Mouse (Mus musculus) hindbrain, embryonic 14.5 days (tissue): Measurements from ENCODE around the gene Slc25a29. TPM values are rescaled to one million over a fixed set of nuclear protein-coding genes. Genes with fewer than 3 reads are reported as not detected.
A peak's percentile ranks its signal among the peaks of the same experiment; 100 is the strongest.

Experiments used
- ATAC-seq: fragments of 200-750 bp; cut with Nextera tagmentation; 2 replicates; pipeline ENCODE4 v1.8.0; 2017; ENCODE audit warnings: moderate number of reproducible peaks, mild to moderate bottlenecking, moderate TSS enrichment, moderate library complexity; ENCODE audit not compliant: low FRiP score
- DNase-seq: peaks from one replicate; pipeline ENCODE4 v3.0.0-alpha.2; 2015; ENCODE audit warnings: low spot score
- H3K27ac ChIP-seq: fragments of 300-500 bp; sonication (generic); 2 replicates; pipeline ENCODE4 v1.5.1; 2014; ENCODE audit warnings: mild to moderate bottlenecking, moderate library complexity
- H3K27me3 ChIP-seq: fragments of 300-500 bp; sonication (generic); 2 replicates; pipeline ENCODE4 v1.6.1; 2014; ENCODE audit warnings: mild to moderate bottlenecking, low read length, mixed read lengths; ENCODE audit not compliant: control insufficient read depth, insufficient read depth
- H3K36me3 ChIP-seq: fragments of 300-500 bp; sonication (generic); replicated peaks from 2 replicates; pipeline ENCODE4 v1.6.1; 2014; ENCODE audit not compliant: control insufficient read depth, insufficient read depth
- H3K4me1 ChIP-seq: fragments of 300-500 bp; sonication (generic); replicated peaks from 2 replicates; pipeline ENCODE4 v1.6.1; 2014; ENCODE audit warnings: antibody characterized with exemption, low read length, mixed read lengths; ENCODE audit not compliant: control insufficient read depth, insufficient read depth
- H3K4me2 ChIP-seq: fragments of 300-500 bp; sonication (generic); replicated peaks from 2 replicates; pipeline ENCODE4 v1.6.1; 2014; ENCODE audit warnings: mild to moderate bottlenecking, moderate library complexity
- H3K4me3 ChIP-seq: fragments of 300-500 bp; sonication (generic); replicated peaks from 2 replicates; pipeline ENCODE4 v1.5.1; 2014; ENCODE audit warnings: mild to moderate bottlenecking, low read length
- H3K9ac ChIP-seq: fragments of 300-500 bp; sonication (generic); 2 replicates; pipeline ENCODE4 v1.6.1; 2014
- H3K9me3 ChIP-seq: fragments of 300-500 bp; sonication (generic); 2 replicates; pipeline ENCODE4 v1.6.1; 2016; ENCODE audit warnings: low read length; ENCODE audit not compliant: control insufficient read depth
- WGBS: fragments of 180-500 bp; shearing (Covaris S2); extraction: QIAGEN DNeasy Blood & Tissue Kit; methylation state at CpG from one replicate; pipeline ENCODE4 v1.1.7; 2014; 5-methylcytosine and 5-hydroxymethylcytosine counted together
- polyA plus RNA-seq: library from polyadenylated mRNA; unstranded; fragments of >200 nt; fragmentation: Nextera tagmentation; extraction: Ambion mirVana; gene quantifications from 2 replicates; pipeline ENCODE4 v1.2.1, GENCODE M21; 2014

Slc25a29 gene
- polyA plus RNA-seq, 1 experiment from 2014 or later = 19.7 TPM

DNA sequence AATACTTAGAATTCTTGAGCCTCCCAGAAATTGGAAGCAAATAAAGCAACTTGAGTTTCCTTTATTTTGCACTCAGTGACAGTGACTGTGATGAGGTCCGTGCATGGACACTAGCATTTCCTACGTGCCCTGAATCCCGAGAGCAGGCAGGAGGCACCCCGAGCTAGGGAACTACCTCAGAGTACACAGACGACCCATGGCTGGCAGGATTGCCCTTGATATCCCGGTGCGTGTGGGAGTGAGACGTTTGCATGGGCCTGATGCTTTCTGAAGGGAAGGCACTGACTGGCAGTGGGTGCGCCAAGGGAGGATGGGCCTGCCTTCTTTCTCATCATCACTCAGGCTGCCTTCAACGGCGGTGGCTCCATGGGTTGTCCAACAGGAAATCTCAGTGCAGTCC lies 19.1 kb downstream of the Slc25a29 start:
- DNase-seq (no peak), ATAC-seq (no peak)
- Histone ChIP-seq H3K9ac (no peak overlapping the region), H3K27me3 (no peaks in the 10 kb centered on the region), H3K4me3 (no peak overlapping the region), H3K4me2 (no peak overlapping the region), H3K9me3 (no peaks in the 10 kb centered on the region), H3K4me1 (no peaks in the 10 kb centered on the region), H3K27ac (no peak overlapping the region), H3K36me3 (peaks cover 27% of the 10 kb centered on the region)
- 81% methylated on average over 11 of the region's 11 CpGs for WGBS

DNA sequence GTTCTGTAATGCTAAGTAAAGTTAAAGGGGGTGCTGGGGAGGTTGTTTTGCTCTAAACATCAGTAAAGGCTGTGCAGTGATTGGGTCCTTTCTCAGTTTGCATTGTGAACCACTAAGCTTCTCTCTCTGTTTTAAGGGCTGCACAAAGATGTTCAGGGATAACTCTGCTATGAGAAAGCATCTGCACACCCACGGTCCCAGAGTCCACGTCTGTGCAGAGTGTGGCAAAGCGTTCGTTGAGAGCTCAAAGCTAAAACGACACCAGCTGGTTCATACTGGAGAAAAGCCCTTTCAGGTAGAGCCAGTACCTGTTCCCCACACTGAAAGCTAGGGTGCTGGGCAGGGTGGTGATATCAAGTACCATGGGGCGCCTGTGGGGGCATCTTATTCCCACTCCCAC lies 21.2 kb downstream of the Slc25a29 start:
- H3K9ac ChIP-seq = no peak overlapping the region
- H3K27ac ChIP-seq = no peak overlapping the region
- no peaks in the 10 kb centered on the region for H3K9me3 ChIP-seq
- H3K27me3 ChIP-seq = no peaks in the 10 kb centered on the region
- H3K4me2 ChIP-seq = no peak overlapping the region
- peaks cover 27% of the 10 kb centered on the region for H3K36me3 ChIP-seq
- no peaks in the 10 kb centered on the region for H3K4me1 ChIP-seq
- no peak for DNase-seq
- H3K4me3 ChIP-seq = no peak overlapping the region
- WGBS = 93% methylated on average over 6 of the region's 6 CpGs
- ATAC-seq = no peak

DNA sequence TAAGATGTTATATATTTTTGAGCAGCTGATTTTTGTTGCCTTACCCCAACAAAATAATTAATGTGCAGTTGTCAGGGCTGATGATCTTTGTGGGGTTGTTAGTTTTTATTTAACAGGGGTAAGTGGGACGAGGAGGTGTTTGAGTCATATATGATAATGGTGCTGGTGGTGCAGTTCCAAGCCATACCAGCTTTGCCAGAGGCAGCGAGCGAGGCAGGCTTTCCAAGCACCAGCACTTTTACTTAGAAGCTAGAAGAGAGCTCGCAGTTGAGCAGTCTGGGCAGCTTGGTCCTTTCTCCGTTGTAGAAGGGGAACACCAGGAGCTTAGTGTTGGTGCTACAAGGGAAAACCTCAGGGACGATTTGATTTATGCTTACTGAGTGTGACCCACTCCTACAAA lies 23.2 kb downstream of the Slc25a29 start:
- no peak overlapping the region for H3K27ac ChIP-seq
- H3K9ac ChIP-seq = no peak overlapping the region

DNA sequence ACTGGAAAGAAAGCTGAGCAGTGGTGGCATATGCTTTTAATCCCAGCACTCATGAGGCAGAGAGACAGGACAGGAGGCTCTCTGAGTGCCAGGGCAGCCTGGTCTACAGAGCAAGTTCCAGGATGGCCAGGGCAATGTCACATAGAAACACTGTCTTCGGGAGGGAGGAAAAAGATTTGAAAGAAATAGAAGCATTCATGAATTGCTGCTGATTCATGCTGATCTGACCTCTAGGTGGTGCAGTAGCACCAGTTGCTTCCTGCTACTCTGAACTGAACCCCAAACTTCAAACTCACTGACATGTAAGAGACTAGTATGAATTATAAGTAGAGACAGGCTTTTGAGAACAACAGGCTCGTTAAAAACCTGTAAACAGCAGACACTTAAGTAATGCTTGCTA lies 24.6 kb downstream of the Slc25a29 start:
- ATAC-seq (no peak), DNase-seq (no peak)
- Histone ChIP-seq H3K9ac (no peak overlapping the region), H3K9me3 (no peaks in the 10 kb centered on the region), H3K36me3 (peaks cover 26% of the 10 kb centered on the region), H3K4me3 (no peak overlapping the region), H3K4me2 (no peak overlapping the region), H3K27me3 (no peaks in the 10 kb centered on the region), H3K27ac (no peak overlapping the region), H3K4me1 (no peaks in the 10 kb centered on the region)
- 64% methylated on average over 2 of the region's 2 CpGs for WGBS

More for the DNA sequence above, 23.2 kb downstream of the Slc25a29 start:
- WGBS = 90% methylated on average over 6 of the region's 6 CpGs
- Histone ChIP-seq H3K27me3 (no peaks in the 10 kb centered on the region), H3K4me1 (no peaks in the 10 kb centered on the region), H3K36me3 (peaks cover 25% of the 10 kb centered on the region), H3K4me2 (no peak overlapping the region), H3K9me3 (no peaks in the 10 kb centered on the region), H3K4me3 (no peak overlapping the region)
- DNase-seq (no peak), ATAC-seq (no peak)

DNA sequence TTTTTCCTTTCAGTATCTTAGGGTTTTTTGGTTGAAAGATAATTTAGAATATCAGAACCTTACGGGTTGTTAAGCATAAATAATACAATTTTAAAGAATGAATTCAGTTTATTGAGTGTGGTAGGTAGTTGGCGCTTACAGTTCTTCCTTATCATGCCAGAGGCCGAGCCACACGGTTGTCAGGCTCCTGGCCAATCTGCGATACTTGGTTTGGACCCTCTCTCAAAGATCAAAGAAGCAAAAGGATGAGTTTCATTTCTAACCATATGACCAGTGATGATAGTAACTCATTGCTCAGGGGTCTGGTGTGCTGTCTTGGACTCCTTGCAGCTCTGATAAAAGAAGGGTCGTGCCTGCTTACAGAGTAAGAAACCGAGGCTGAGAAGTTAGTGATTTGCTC lies 25.4 kb downstream of the Slc25a29 start:
- no peaks in the 10 kb centered on the region for H3K27me3 ChIP-seq
- H3K9ac ChIP-seq = no peak overlapping the region
- H3K4me1 ChIP-seq = no peaks in the 10 kb centered on the region
- no peak overlapping the region for H3K27ac ChIP-seq
- no peak overlapping the region for H3K4me3 ChIP-seq
- no peak for ATAC-seq
- no peaks in the 10 kb centered on the region for H3K9me3 ChIP-seq
- H3K36me3 ChIP-seq = peaks cover 24% of the 10 kb centered on the region
- no peak for DNase-seq
- no peak overlapping the region for H3K4me2 ChIP-seq
- WGBS = 93% methylated on average over 7 of the region's 7 CpGs

DNA sequence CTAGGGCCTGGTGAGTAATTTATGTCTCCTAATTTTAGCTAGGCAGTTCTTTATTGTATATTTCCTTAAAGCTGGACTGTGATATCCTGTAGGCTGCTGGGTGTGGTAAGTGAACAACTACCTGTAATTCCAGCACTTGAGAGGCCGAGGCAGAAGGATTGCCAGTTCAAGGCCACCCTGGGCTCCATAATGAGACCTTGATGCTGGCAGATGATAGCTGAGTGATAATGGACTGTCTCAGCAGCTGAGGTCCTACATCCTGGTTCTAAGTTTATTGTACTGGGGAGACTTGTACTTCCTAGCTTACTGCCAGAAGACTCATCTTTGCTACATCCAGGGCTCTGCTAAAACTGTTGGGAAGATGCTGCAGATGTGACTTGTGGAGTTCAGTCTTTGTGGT lies 25.9 kb downstream of the Slc25a29 start:
- DNase-seq (no peak), ATAC-seq (no peak)
- Histone ChIP-seq H3K9me3 (no peaks in the 10 kb centered on the region), H3K4me3 (no peak overlapping the region), H3K27me3 (no peaks in the 10 kb centered on the region), H3K36me3 (peaks cover 19% of the 10 kb centered on the region; the same call in 1 of the 2 replicates), H3K4me1 (no peaks in the 10 kb centered on the region), H3K4me2 (no peak overlapping the region), H3K9ac (no peak overlapping the region), H3K27ac (no peak overlapping the region)
- 78% methylated on average over 1 of the region's 1 CpGs for WGBS

DNA sequence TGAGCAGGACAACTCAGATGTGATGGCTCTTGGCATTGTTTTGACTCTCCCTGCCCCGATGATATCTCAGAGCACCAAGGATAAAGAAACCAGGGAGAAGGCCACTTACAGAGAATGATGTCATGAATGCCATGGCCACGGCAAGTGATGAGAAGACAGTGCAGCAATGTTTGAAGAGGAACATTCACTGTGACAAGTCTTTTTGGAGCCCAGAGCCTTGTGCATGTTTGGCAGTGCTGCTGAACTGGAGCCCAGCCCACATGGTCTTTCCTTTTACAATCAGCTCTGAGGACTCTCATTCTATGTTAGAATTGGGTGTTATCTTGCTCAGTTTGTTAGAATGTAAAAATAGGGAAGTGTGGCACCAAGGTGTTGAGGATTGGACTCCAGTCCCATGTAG lies 27.2 kb downstream of the Slc25a29 start:
- Histone ChIP-seq H3K9me3 (no peaks in the 10 kb centered on the region), H3K4me2 (no peak overlapping the region), H3K4me3 (no peak overlapping the region), H3K9ac (no peak overlapping the region), H3K36me3 (0 out of 2 replicates have a peak, but pooled peaks cover 14% of the 10 kb centered on the region), H3K27me3 (no peaks in the 10 kb centered on the region), H3K27ac (no peak overlapping the region), H3K4me1 (no peaks in the 10 kb centered on the region)
- ATAC-seq (no peak), DNase-seq (no peak)
- WGBS = 84% methylated on average over 2 of the region's 2 CpGs

DNA sequence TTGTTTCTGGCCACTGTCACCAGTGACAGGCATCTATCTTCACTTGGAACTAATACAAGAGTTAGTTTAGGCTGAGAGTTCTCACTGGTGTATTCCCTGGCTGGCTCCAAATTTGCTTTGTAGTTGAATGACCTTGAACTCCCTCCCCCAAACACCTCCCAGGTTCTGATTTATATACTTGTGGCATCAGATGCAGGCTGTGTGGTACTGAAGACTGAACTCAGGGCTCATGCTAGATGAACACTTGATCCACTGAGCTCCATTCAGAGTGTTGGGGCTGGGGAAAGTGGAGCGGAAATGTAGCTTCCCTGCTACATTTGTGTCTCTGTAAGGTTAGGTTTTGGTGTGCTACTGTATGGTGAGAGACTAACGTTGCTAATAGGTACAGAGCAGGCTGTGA lies 31.3 kb downstream of the Slc25a29 start:
- H3K27me3 ChIP-seq = no peaks in the 10 kb centered on the region
- no peak overlapping the region for H3K4me2 ChIP-seq
- ATAC-seq (no peak), DNase-seq (no peak)
- no peak overlapping the region for H3K27ac ChIP-seq
- no peak overlapping the region for H3K9ac ChIP-seq
- H3K4me3 ChIP-seq = no peak overlapping the region
- peaks cover 10% of the 10 kb centered on the region for H3K4me1 ChIP-seq
- H3K36me3 ChIP-seq = peaks cover 18% of the 10 kb centered on the region; the same call in 1 of the 2 replicates
- WGBS = 91% methylated on average over 2 of the region's 2 CpGs
- no peaks in the 10 kb centered on the region for H3K9me3 ChIP-seq

DNA sequence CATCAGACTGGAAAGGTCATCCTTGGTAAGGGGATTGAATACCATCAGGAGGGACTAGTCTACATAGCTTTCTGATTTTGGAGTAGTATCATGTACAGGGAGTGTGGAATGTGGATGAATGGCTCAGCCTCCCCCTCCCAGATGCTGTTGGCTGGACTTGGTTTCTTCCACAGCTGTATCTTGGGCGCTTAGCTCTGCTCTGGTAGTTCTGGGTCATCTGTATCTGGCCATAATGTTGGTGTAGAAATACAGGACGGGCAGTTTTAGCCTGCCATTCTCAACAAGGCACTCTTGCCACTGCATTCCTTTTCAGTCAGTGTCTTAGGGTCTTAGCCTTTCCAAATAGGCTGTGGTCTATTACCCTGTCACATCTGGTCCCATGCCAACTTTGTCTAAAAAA lies 34.1 kb downstream of the Slc25a29 start:
- 82% methylated on average over 2 of the region's 2 CpGs for WGBS
- no peak overlapping the region for H3K9ac ChIP-seq
- H3K36me3 ChIP-seq = peaks cover 6% of the 10 kb centered on the region; the same call in 1 of the 2 replicates
- H3K27ac ChIP-seq = no peak overlapping the region
- H3K4me1 ChIP-seq = peaks cover 18% of the 10 kb centered on the region
- DNase-seq (no peak), ATAC-seq (no peak)
- no peak overlapping the region for H3K4me2 ChIP-seq
- no peak overlapping the region for H3K4me3 ChIP-seq
- H3K9me3 ChIP-seq = no peaks in the 10 kb centered on the region
- H3K27me3 ChIP-seq = no peaks in the 10 kb centered on the region

DNA sequence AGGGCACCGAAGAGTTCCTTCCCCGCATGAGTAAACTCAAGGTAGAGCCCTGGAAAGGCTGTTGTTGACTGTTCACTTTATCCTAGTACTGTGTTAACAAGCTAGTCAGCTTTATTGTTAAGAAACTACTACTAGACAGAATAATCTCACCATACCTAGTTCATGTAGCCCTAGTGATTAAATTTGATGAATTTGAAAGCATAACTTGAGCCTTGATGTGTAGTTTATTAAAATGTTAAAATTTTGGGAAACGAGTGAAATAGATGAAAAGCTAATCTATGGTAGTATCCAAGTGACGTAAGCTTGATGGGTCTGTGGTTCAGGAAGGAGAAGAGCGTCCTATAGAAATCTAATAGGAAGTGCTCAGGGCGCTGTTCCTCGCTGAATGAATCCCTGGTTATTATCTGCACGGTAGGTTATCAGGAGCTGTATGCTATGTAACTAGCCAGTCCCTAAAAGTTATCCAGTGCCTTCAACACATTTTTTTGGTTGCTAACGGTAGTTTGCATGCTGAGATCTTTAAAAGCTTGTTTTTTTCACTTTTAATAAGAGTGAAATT lies 40.6 kb downstream of the Slc25a29 start:
- peak overlapping the region; percentile 95 for H3K4me3 ChIP-seq
- peak overlapping the region; percentile 98 for H3K27ac ChIP-seq
- 15% methylated on average over 9 of the region's 9 CpGs for WGBS
- 0 out of 2 replicates have a peak, but pooled peaks cover under 1% of the 10 kb centered on the region for H3K36me3 ChIP-seq
- H3K4me1 ChIP-seq = peaks cover 39% of the 10 kb centered on the region
- H3K9me3 ChIP-seq = no peaks in the 10 kb centered on the region
- H3K4me2 ChIP-seq = peak overlapping the region; percentile 94
- DNase-seq = no peak
- H3K27me3 ChIP-seq = no peaks in the 10 kb centered on the region
- ATAC-seq = no peak
- H3K9ac ChIP-seq = peak overlapping the region; percentile 91
